Comparison of ENCODE assay signal across 8 mouse cellular contexts in genomic region chr14:87140327-87140962, GRCm38 (mm10). TPM values are rescaled to one million over a fixed set of nuclear protein-coding genes. Genes with fewer than 3 reads are reported as not detected.
A peak's percentile ranks its signal among the peaks of the same experiment; 100 is the strongest.
DNase-seq lines count a peak whose midpoint lies in the region; ATAC-seq and TF ChIP-seq lines count a peak whose summit lies in the region.

No protein-coding gene starts in this region.

- ATAC-seq in embryonic facial prominence, embryonic 15.5 days (ENCODE audit: insufficient number of reproducible peaks, low FRiP score, low TSS enrichment, low read depth) = no peak; the same call in 1 of the 2 replicates
- ATAC-seq in megakaryocyte-erythroid progenitor cell, adult 5-6 weeks (replicated peaks; ENCODE audit: low FRiP score, low TSS enrichment, poor library complexity, severe bottlenecking) = peak; percentile 48

- TF ChIP-seq POLR2A in ES-Bruce4 (IDR thresholded peaks at IDR 0.05; ENCODE audit: insufficient read depth, low read length) = no peak

- no peak for TF ChIP-seq CTCF in ES-Bruce4 (IDR thresholded peaks at IDR 0.05; ENCODE audit: low read depth, low read length)

- H3K27ac ChIP-seq in ES-Bruce4 (ENCODE audit: insufficient read depth, low read length) = no peak overlapping the region
- H3K27ac ChIP-seq in embryonic facial prominence, embryonic 15.5 days (replicated peaks) = peak overlapping the region; percentile 60

- no peaks in the 10 kb centered on the region for H3K4me1 ChIP-seq in ES-Bruce4 (ENCODE audit: control insufficient read depth, insufficient read depth, low read length)
- H3K4me1 ChIP-seq in embryonic facial prominence, embryonic 15.5 days = peaks cover 5% of the 10 kb centered on the region; the same call in 1 of the 2 replicates

- no peaks in the 10 kb centered on the region for H3K9me3 ChIP-seq in ES-Bruce4 (replicated peaks; ENCODE audit: control insufficient read depth, insufficient read depth, low read length, poor library complexity, severe bottlenecking)
- H3K9me3 ChIP-seq in embryonic facial prominence, embryonic 15.5 days (replicated peaks) = no peaks in the 10 kb centered on the region

- peak overlapping the region; percentile 95 for H3K4me3 ChIP-seq in ES-Bruce4 (ENCODE audit: low read depth, low read length)
- H3K4me3 ChIP-seq in embryonic facial prominence, embryonic 15.5 days (replicated peaks) = peak overlapping the region; percentile 79

- no peaks in the 10 kb centered on the region for H3K36me3 ChIP-seq in ES-Bruce4 (ENCODE audit: control insufficient read depth, insufficient read depth, low read length, poor library complexity, severe bottlenecking)
- no peaks in the 10 kb centered on the region for H3K36me3 ChIP-seq in embryonic facial prominence, embryonic 15.5 days

- TF ChIP-seq EP300 in ES-Bruce4 (IDR thresholded peaks at IDR 0.05; ENCODE audit: insufficient read depth, low read depth, low read length) = no peak

- no peaks in the 10 kb centered on the region for H3K27me3 ChIP-seq in ES-Bruce4 (ENCODE audit: control insufficient read depth, insufficient read depth, low read length, poor library complexity, severe bottlenecking)
- H3K27me3 ChIP-seq in embryonic facial prominence, embryonic 15.5 days = no peaks in the 10 kb centered on the region

- peak; percentile 1 to 3 for DNase-seq in heart, adult 18-20 months
- no peak for DNase-seq in heart, adult 8-10 months (ENCODE audit: low spot score)
- DNase-seq in induced T-regulatory cell, adult 2 months (ENCODE audit: low read depth) = peak; percentile 83
- no peak for DNase-seq in ovary, postnatal 14 days (ENCODE audit: low spot score)
- no peak for DNase-seq in frontal cortex, postnatal 36 days (ENCODE audit: low spot score in 2 of 2)

- WGBS in embryonic facial prominence, embryonic 15.5 days = 1% methylated on average over 17 of the region's 17 CpGs

- H3K9ac ChIP-seq in ES-Bruce4 (ENCODE audit: low read depth, poor library complexity, severe bottlenecking) = peak overlapping the region; percentile 72
- peak overlapping the region; percentile 15 for H3K9ac ChIP-seq in embryonic facial prominence, embryonic 15.5 days

- H3K4me2 ChIP-seq in embryonic facial prominence, embryonic 15.5 days (replicated peaks) = peak overlapping the region; percentile 68

RNA-seq across cellular contexts. Expression of gene Diaph3, which starts 0.6 kb away (rescaled TPM):
- 1 to 10 TPM in 1 of 2 experiments, under 1 TPM in 1; 0.60 to 1.5 TPM for total RNA-seq in heart, adult 18-20 months (2021)
- total RNA-seq in heart, adult 8-10 months (2022) = 1 to 10 TPM in 1 of 4 experiments, under 1 TPM in 3; 0.22 to 1.6 (median 0.38) TPM
- polyA plus RNA-seq in ES-Bruce4 (2011; ENCODE audit: insufficient read depth, insufficient read length, low read depth, missing spikeins) = 43.3 and 55.4 TPM in 2 replicates
- 10.0 and 12.8 TPM in 2 replicates for polyA plus RNA-seq in embryonic facial prominence, embryonic 15.5 days (2015; fragmentation: Nextera tagmentation; extraction: Ambion mirVana)
- 42.0 and 46.3 TPM in 2 replicates for total RNA-seq in megakaryocyte-erythroid progenitor cell, adult 5-6 weeks (2014; fragmentation: Nextera tagmentation)
- total RNA-seq in megakaryocyte-erythroid progenitor cell, adult 5-6 weeks (2017) = 42.0 and 77.6 TPM in 2 replicates

Comparison
In these comparisons a context has a peak if more than half of its experiments do, and no peak if none do; other contexts are left out.
1. DNase-seq: peak in heart, adult 18-20 months (2 of 2) and induced T-regulatory cell, adult 2 months (single experiment); none in heart, adult 8-10 months (single experiment), ovary, postnatal 14 days (single experiment) and frontal cortex, postnatal 36 days (0 of 2).
2. RNA of gene Diaph3, which starts 0.6 kb away (total RNA-seq): 42.0 to 77.6 TPM in megakaryocyte-erythroid progenitor cell, adult 5-6 weeks; 0.60 to 1.5 TPM in heart, adult 18-20 months and 0.22 to 1.6 TPM in heart, adult 8-10 months; every median in the first group is over 10 times any median in the second.